Mouse (Mus musculus) mesoderm, embryonic 11.5 days (tissue): ENCODE data around the gene Pfkfb3.
A peak's percentile ranks its signal among the peaks of the same experiment; 100 is the strongest.

Source experiments
- DNase-seq: peaks from one replicate; pipeline ENCODE4 v3.0.0-alpha.2; 2012; ENCODE audit warnings: low read depth, low spot score

The Pfkfb3 gene

GRCm38 (mm10) chr2:11502255-11502765, 51.6 kb downstream of the Pfkfb3 start:
- no peak for DNase-seq

- DNase-seq = peak; percentile 95
These were observed 52.3 kb downstream of the Pfkfb3 start for GRCm38 (mm10) chr2:11501301-11502254.

GRCm38 (mm10) chr2:11500666-11501065, 53.2 kb downstream of the Pfkfb3 start:
- peak; percentile 16 for DNase-seq

GRCm38 (mm10) chr2:11496601-11497031, 57.3 kb downstream of the Pfkfb3 start:
- DNase-seq = no peak

GRCm38 (mm10) chr2:11494841-11495255, 59.0 kb downstream of the Pfkfb3 start:
- DNase-seq = no peak

GRCm38 (mm10) chr2:11492855-11493254, 61.0 kb downstream of the Pfkfb3 start:
- no peak for DNase-seq

- DNase-seq = no peak
These were observed 62.4 kb downstream of the Pfkfb3 start for GRCm38 (mm10) chr2:11491471-11491870.

- DNase-seq = no peak
These were observed 63.3 kb downstream of the Pfkfb3 start for GRCm38 (mm10) chr2:11490554-11490953.

GRCm38 (mm10) chr2:11483226-11483625, 70.7 kb downstream of the Pfkfb3 start:
- DNase-seq = no peak

GRCm38 (mm10) chr2:11482364-11482763, 71.5 kb downstream of the Pfkfb3 start:
- DNase-seq = no peak

GRCm38 (mm10) chr2:11478960-11479359, 74.9 kb downstream of the Pfkfb3 start:
- no peak for DNase-seq

- DNase-seq = no peak
These were observed 78.6 kb downstream of the Pfkfb3 start for GRCm38 (mm10) chr2:11475316-11475715.

- peak; percentile 10 for DNase-seq
These were observed 89.2 kb downstream of the Pfkfb3 start for GRCm38 (mm10) chr2:11464661-11465099.

GRCm38 (mm10) chr2:11460976-11461375, 92.9 kb downstream of the Pfkfb3 start:
- no peak for DNase-seq

GRCm38 (mm10) chr2:11458494-11458893, 95.4 kb downstream of the Pfkfb3 start:
- DNase-seq = no peak

- no peak for DNase-seq
These were observed 96.0 kb downstream of the Pfkfb3 start for GRCm38 (mm10) chr2:11457904-11458303.

GRCm38 (mm10) chr2:11448711-11449110, 105.2 kb downstream of the Pfkfb3 start:
- DNase-seq = no peak

- no peak for DNase-seq
These were observed 106.0 kb downstream of the Pfkfb3 start for GRCm38 (mm10) chr2:11447865-11448264.

GRCm38 (mm10) chr2:11445722-11446121, 108.2 kb downstream of the Pfkfb3 start:
- no peak for DNase-seq

- no peak for DNase-seq
These were observed 112.0 kb downstream of the Pfkfb3 start for GRCm38 (mm10) chr2:11441864-11442263.

- no peak for DNase-seq
These were observed 115.5 kb downstream of the Pfkfb3 start for GRCm38 (mm10) chr2:11438231-11438954.

- no peak for DNase-seq
These were observed 117.5 kb downstream of the Pfkfb3 start for GRCm38 (mm10) chr2:11436353-11436752.
